Mouse (Mus musculus): ENCODE data around the gene Ttll9. TPM values are rescaled to one million over a fixed set of nuclear protein-coding genes. Genes with fewer than 3 reads are reported as not detected.

Gene Ttll9
- polyA plus RNA-seq, 1 experiment from 2014 or later = 0.39 TPM

DNA sequence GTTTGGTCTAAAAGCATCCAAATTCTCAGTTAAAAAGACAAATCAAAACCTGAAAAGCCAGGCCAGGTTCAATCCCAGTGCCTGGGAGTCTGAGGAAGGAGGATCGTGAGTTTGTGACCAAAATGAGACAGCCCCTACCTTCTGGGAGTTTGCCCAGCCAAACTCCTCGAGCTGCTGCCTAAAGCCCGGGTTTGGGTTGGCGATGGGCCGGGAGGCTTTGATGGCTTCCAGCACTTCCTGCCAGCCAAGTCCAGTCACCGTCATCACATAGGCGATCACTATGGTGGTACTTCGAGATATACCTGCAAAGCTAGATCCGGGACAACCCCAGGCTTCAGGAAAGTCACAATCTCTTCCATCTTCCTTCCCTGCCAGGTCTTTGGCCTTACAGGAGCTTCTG, 18.3 kb upstream of the Ttll9 start:
- H3K36me3 ChIP-seq = no peaks in the 10 kb centered on the region
- H3K4me1 ChIP-seq = peaks cover 22% of the 10 kb centered on the region
- no peak overlapping the region for H3K27ac ChIP-seq
- no peak overlapping the region for H3K4me3 ChIP-seq
- no peak for ATAC-seq (ENCODE audit: low FRiP score, low read depth)
- 49% methylated on average over 9 of the region's 9 CpGs for WGBS
- no peak overlapping the region for H3K4me2 ChIP-seq (replicated peaks)
- H3K9me3 ChIP-seq = no peaks in the 10 kb centered on the region
- peaks cover 86% of the 10 kb centered on the region for H3K27me3 ChIP-seq
- H3K9ac ChIP-seq = no peak overlapping the region

- no peak overlapping the region for H3K9ac ChIP-seq
- no peak for ATAC-seq (ENCODE audit: low FRiP score, low read depth)
- peaks cover 34% of the 10 kb centered on the region for H3K4me1 ChIP-seq
- H3K4me2 ChIP-seq (replicated peaks) = no peak overlapping the region
- no peaks in the 10 kb centered on the region for H3K9me3 ChIP-seq
- H3K27ac ChIP-seq = no peak overlapping the region
- 42% methylated on average over 7 of the region's 7 CpGs for WGBS
- H3K27me3 ChIP-seq = peaks cover 89% of the 10 kb centered on the region
- H3K4me3 ChIP-seq = no peak overlapping the region
- H3K36me3 ChIP-seq = no peaks in the 10 kb centered on the region
Measured at GRCm38 (mm10) chr2:152947098-152947497, 15.2 kb upstream of the Ttll9 start.

- Histone ChIP-seq H3K4me1 (peaks cover 24% of the 10 kb centered on the region), H3K36me3 (no peaks in the 10 kb centered on the region), H3K9me3 (no peaks in the 10 kb centered on the region), H3K27ac (no peak overlapping the region), H3K4me2 (replicated peaks) (no peak overlapping the region), H3K27me3 (peaks cover 84% of the 10 kb centered on the region), H3K9ac (no peak overlapping the region), H3K4me3 (no peak overlapping the region)
- ATAC-seq (ENCODE audit: low FRiP score, low read depth) = no peak
- 78% methylated on average over 5 of the region's 5 CpGs for WGBS
Measured at GRCm38 (mm10) chr2:152948438-152949020, 13.8 kb upstream of the Ttll9 start.

- H3K36me3 ChIP-seq = no peaks in the 10 kb centered on the region
- peak overlapping the region; percentile 77; the same call in 1 of the 2 replicates for H3K9ac ChIP-seq
- no peak overlapping the region for H3K27ac ChIP-seq
- WGBS = 36% methylated on average over 11 of the region's 11 CpGs
- H3K9me3 ChIP-seq = no peaks in the 10 kb centered on the region
- no peak for ATAC-seq (ENCODE audit: low FRiP score, low read depth)
- H3K4me2 ChIP-seq (replicated peaks) = peak overlapping the region; percentile 97
- peaks cover 77% of the 10 kb centered on the region for H3K27me3 ChIP-seq
- H3K4me1 ChIP-seq = peaks cover 23% of the 10 kb centered on the region
- H3K4me3 ChIP-seq = peak overlapping the region; percentile 65
Measured at GRCm38 (mm10) chr2:152950358-152951064, 11.8 kb upstream of the Ttll9 start.

- Histone ChIP-seq H3K27ac (no peak within 1 kb of the TSS), H3K36me3 (no peaks in the 10 kb centered on the region), H3K4me1 (peaks cover 23% of the 10 kb centered on the region), H3K9ac (peak within 1 kb of the TSS; percentile 77), H3K4me3 (peak within 1 kb of the TSS; percentile 65), H3K27me3 (peaks cover 70% of the 10 kb centered on the region), H3K4me2 (replicated peaks) (peak within 1 kb of the TSS; percentile 97), H3K9me3 (no peaks in the 10 kb centered on the region)
- under 1% methylated on average over 39 of the region's 54 CpGs for WGBS
- ATAC-seq (ENCODE audit: low FRiP score, low read depth) = peak; percentile 60
Measured at GRCm38 (mm10) chr2:152951065-152951849, 11.0 kb upstream of the Ttll9 start, which contains the start of gene Dusp15. TSS of gene Dusp15 (minus strand) at chr2:152951698.

- Histone ChIP-seq H3K4me1 (peaks cover 22% of the 10 kb centered on the region), H3K27me3 (peaks cover 69% of the 10 kb centered on the region), H3K9me3 (no peaks in the 10 kb centered on the region), H3K4me2 (replicated peaks) (peak overlapping the region; percentile 97), H3K36me3 (no peaks in the 10 kb centered on the region), H3K9ac (peak overlapping the region; percentile 77), H3K27ac (no peak overlapping the region), H3K4me3 (peak overlapping the region; percentile 65)
- 20% methylated on average over 13 of the region's 13 CpGs for WGBS
- ATAC-seq (ENCODE audit: low FRiP score, low read depth) = no peak
Measured at GRCm38 (mm10) chr2:152951850-152952720, 10.2 kb upstream of the Ttll9 start.

GRCm38 (mm10) chr2:152958116-152958515, 4.2 kb upstream of the Ttll9 start:
- Histone ChIP-seq H3K4me3 (no peak overlapping the region), H3K27ac (no peak overlapping the region), H3K9ac (no peak overlapping the region), H3K4me1 (no peaks in the 10 kb centered on the region), H3K27me3 (peaks cover 33% of the 10 kb centered on the region), H3K4me2 (replicated peaks) (no peak overlapping the region), H3K36me3 (no peaks in the 10 kb centered on the region), H3K9me3 (no peaks in the 10 kb centered on the region)
- 70% methylated on average over 3 of the region's 3 CpGs for WGBS
- ATAC-seq (ENCODE audit: low FRiP score, low read depth) = no peak

DNA sequence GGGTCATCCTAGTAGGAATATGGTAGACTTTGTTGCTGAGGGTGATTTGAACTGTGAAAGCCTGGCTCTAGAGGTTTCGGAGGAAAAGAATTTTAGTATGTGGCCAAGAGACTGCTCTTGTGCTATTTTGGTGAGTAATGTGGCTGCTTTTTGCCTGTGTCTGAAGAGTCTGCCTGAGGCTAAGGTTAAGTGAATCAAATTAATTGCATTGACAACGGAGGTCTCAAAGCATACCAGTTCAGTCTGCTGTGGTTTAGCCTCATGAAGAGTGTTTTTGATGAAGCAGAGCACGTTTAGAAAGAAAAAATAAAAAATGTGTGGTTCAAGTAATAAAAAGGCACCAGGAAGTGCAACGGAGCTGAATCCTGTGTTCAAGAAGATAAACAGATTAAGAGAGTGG, 3.3 kb downstream of the Ttll9 start:
- no peak overlapping the region for H3K27ac ChIP-seq
- no peak for ATAC-seq (ENCODE audit: low FRiP score, low read depth)
- no peaks in the 10 kb centered on the region for H3K9me3 ChIP-seq
- no peaks in the 10 kb centered on the region for H3K36me3 ChIP-seq
- H3K4me1 ChIP-seq = no peaks in the 10 kb centered on the region
- H3K4me2 ChIP-seq (replicated peaks) = no peak overlapping the region
- no peak overlapping the region for H3K4me3 ChIP-seq
- H3K9ac ChIP-seq = no peak overlapping the region
- 74% methylated on average over 4 of the region's 4 CpGs for WGBS
- peaks cover 3% of the 10 kb centered on the region for H3K27me3 ChIP-seq

DNA sequence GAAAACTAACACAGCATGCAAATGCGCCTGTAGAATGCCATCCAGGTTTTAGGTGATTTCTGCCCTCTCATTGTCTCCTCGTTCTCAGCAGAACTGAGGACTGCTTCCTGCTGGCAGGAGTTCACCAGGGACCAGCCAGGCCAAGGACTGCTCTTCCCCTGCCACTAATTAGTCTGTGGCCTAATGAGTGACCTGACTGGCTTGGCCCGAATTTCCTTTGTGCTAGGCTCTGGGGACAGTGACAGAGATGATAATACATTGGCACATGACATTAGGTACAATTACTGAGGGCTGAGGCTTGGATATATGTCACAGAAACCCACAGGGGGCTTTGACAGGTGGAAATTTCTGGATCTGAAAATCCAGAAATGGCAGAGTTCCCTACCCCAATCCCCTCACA, 14.7 kb downstream of the Ttll9 start:
- H3K27ac ChIP-seq = no peak overlapping the region
- no peaks in the 10 kb centered on the region for H3K36me3 ChIP-seq
- H3K9me3 ChIP-seq = no peaks in the 10 kb centered on the region
- H3K4me2 ChIP-seq (replicated peaks) = no peak overlapping the region
- WGBS = 64% methylated on average over 3 of the region's 3 CpGs
- H3K9ac ChIP-seq = no peak overlapping the region
- no peak for ATAC-seq (ENCODE audit: low FRiP score, low read depth)
- H3K4me1 ChIP-seq = no peaks in the 10 kb centered on the region
- H3K27me3 ChIP-seq = no peaks in the 10 kb centered on the region
- H3K4me3 ChIP-seq = no peak overlapping the region

- Histone ChIP-seq H3K4me3 (no peak overlapping the region), H3K27ac (no peak overlapping the region), H3K4me1 (no peaks in the 10 kb centered on the region), H3K36me3 (no peaks in the 10 kb centered on the region), H3K9ac (no peak overlapping the region), H3K9me3 (no peaks in the 10 kb centered on the region), H3K4me2 (replicated peaks) (no peak overlapping the region), H3K27me3 (no peaks in the 10 kb centered on the region)
- WGBS = 38% methylated on average over 1 of the region's 1 CpGs
- no peak for ATAC-seq (ENCODE audit: low FRiP score, low read depth)
Measured at GRCm38 (mm10) chr2:152985582-152985981, 23.3 kb downstream of the Ttll9 start.

GRCm38 (mm10) chr2:152991529-152991928, 29.2 kb downstream of the Ttll9 start:
- H3K27ac ChIP-seq = no peak overlapping the region
- ATAC-seq (ENCODE audit: low FRiP score, low read depth) = no peak
- H3K4me1 ChIP-seq = no peaks in the 10 kb centered on the region
- H3K4me3 ChIP-seq = no peak overlapping the region
- H3K27me3 ChIP-seq = no peaks in the 10 kb centered on the region
- H3K36me3 ChIP-seq = no peaks in the 10 kb centered on the region
- no peaks in the 10 kb centered on the region for H3K9me3 ChIP-seq
- 75% methylated on average over 9 of the region's 9 CpGs for WGBS
- H3K9ac ChIP-seq = no peak overlapping the region
- H3K4me2 ChIP-seq (replicated peaks) = no peak overlapping the region

Measured in limb, embryonic 13.5 days (tissue).